Mouse (Mus musculus): ENCODE results near the gene Krtap11-1. TPM values are rescaled to one million over a fixed set of nuclear protein-coding genes. Genes with fewer than 3 reads are reported as not detected.

The Krtap11-1 gene
- total RNA-seq (2021) = not detected

GRCm38 (mm10) chr16:89571083-89571482, at the start of gene Krtap11-1:
Krtap11-1 (minus strand) TSS chr16:89571183.
- no peak for DNase-seq

GRCm38 (mm10) chr16:89618190-89618589, 47.2 kb upstream of the Krtap11-1 start:
- no peak for DNase-seq

GRCm38 (mm10) chr16:89617251-89617650, 46.3 kb upstream of the Krtap11-1 start:
- DNase-seq = peak; percentile 53

GRCm38 (mm10) chr16:89613726-89614125, 42.7 kb upstream of the Krtap11-1 start:
- peak; percentile 34 for DNase-seq

GRCm38 (mm10) chr16:89608791-89609185, 37.8 kb upstream of the Krtap11-1 start:
- DNase-seq = no peak

GRCm38 (mm10) chr16:89608161-89608790, 37.3 kb upstream of the Krtap11-1 start:
- DNase-seq = no peak

GRCm38 (mm10) chr16:89606951-89607350, 36.0 kb upstream of the Krtap11-1 start:
- DNase-seq = no peak

GRCm38 (mm10) chr16:89587209-89587608, 16.2 kb upstream of the Krtap11-1 start:
- no peak for DNase-seq

- DNase-seq = no peak
These were observed 14.9 kb upstream of the Krtap11-1 start for GRCm38 (mm10) chr16:89585604-89586508.

- DNase-seq = no peak
These were observed 10.7 kb upstream of the Krtap11-1 start for GRCm38 (mm10) chr16:89581658-89582057.

GRCm38 (mm10) chr16:89570516-89570915, 467 bp downstream of the Krtap11-1 start:
- no peak for DNase-seq

GRCm38 (mm10) chr16:89569136-89569535, 1.8 kb downstream of the Krtap11-1 start:
- no peak for DNase-seq

- no peak for DNase-seq
These were observed 2.8 kb downstream of the Krtap11-1 start for GRCm38 (mm10) chr16:89568141-89568540.

GRCm38 (mm10) chr16:89550298-89550697, 20.7 kb downstream of the Krtap11-1 start:
- no peak for DNase-seq

GRCm38 (mm10) chr16:89538031-89538484, 32.9 kb downstream of the Krtap11-1 start:
- no peak for DNase-seq

- DNase-seq = no peak
These were observed 33.6 kb downstream of the Krtap11-1 start for GRCm38 (mm10) chr16:89537349-89537748.

- no peak for DNase-seq
These were observed 40.4 kb downstream of the Krtap11-1 start for GRCm38 (mm10) chr16:89530547-89530946.

GRCm38 (mm10) chr16:89529846-89530245, 41.1 kb downstream of the Krtap11-1 start:
- DNase-seq = no peak

- DNase-seq = no peak
These were observed 42.6 kb downstream of the Krtap11-1 start for GRCm38 (mm10) chr16:89528380-89528779.

GRCm38 (mm10) chr16:89520996-89521395, 50.0 kb downstream of the Krtap11-1 start:
- DNase-seq = no peak

GRCm38 (mm10) chr16:89520555-89520954, 50.4 kb downstream of the Krtap11-1 start:
- no peak for DNase-seq

All from heart, postnatal 4 days (tissue).